Mouse (Mus musculus) heart, adult 18-20 months (tissue): ENCODE measurements at regions not wholly inside any gene's neighbourhood (a gene's known extent, or its start where the extent isn't known, plus 50 kb on each side); places are given as distances from the start of the nearest gene placed in this dataset.
A peak's percentile ranks its signal among the peaks of the same experiment; 100 is the strongest.

ENCODE experiments used
- DNase-seq, 2 experiments: peaks; one replicate each; pipeline ENCODE4 v3.0.0; 2021 to 2022; ENCODE audit warnings: mixed read lengths in 1 of 2

DNA sequence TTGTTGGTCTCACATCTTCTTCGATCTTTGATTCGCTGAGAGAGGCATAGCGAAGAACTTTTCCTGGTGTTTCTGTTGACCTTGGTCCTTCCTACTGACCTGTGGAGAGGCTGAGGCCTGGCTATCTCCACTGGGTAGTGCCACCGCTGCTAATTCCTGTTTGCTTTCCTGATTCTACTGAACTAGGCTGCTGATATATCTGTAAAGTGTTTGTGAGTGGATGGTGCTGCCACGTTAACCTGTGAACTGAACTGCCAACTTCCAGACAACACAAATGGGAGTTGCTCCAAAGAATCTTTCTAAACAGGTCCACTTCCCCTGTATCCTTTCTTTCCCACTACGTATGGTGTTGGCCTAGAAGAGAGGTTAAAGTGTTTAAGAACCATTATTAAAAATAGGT lies 78.0 kb upstream of the Akt3 start:
- no peak for DNase-seq

DNA sequence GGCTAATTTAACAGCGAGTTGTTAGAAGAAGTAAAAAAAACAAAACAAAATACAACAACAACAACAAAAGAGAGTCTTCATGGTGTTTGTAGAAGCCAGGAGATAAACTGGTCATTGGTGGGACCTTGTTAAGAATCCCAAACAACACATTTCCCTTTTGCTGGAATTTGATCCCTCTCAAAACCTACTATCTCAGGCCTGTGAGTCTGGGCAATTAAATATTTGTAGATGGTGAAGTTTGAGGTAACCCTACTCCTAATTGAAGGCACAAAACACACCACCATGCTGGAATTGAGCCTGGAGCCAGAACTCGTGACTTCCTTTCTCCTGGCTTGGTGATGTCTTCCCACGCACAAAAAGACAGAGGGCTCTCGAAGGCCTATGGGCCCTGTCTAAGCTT lies 65.4 kb upstream of the Akt3 start:
- DNase-seq, result no peak

- DNase-seq, result peak in 1 of 2 experiments; percentile 10
Measured at GRCm38 (mm10) chr1:177322745-177323299, 64.8 kb upstream of the Akt3 start.

DNA sequence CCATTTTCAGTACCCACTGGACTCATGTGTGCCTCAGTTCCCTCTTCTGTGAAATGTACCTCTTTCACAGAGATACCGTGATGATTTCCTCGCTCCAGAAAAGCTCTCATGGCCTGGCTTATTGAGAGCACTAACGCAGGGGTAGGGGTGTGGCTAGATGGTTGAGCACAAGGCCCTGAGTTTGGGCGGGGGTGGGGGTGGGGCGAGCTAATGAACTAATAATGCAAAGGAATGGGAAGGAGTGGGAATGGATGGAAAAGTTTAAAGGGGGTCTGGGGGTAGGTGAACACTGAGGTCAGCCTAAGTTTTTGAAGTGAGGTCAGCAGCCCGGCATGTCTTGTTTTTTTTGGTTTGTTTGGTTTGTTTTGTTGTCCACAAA lies 64.3 kb upstream of the Akt3 start:
- DNase-seq, result no peak

GRCm38 (mm10) chr1:177321655-177322306 lies 63.8 kb upstream of the Akt3 start:
- DNase-seq, result no peak

DNA sequence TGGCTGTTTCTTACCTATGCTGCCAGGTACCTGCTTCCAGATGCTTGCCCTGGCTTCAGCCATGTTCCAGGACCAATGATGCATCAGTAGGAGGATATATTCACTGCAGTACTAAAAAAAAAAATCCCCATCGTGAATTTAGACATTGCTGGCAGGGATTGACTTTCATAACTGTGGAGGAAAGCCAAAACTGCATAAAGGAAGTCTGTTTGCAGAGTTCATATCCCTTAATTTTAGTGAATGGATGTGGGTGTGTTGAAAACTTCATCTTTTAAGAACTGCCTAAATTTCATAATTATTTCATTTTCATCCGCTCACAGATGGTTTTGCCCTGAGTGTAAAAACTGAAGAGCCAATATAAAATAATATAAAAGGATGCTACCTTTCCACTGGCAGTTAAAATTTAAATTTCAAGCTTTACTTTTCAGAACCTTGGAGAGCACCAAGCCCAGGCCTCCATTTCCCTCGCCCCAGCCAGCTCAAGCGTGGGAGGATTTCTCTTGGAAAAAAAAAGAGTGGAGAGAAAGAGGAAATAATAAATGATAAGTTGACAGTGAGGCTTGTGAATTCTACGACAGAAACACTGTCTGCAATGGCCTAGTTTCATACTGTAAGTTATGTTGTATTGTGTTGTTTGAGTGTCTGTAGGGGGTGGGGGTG lies 50.3 kb upstream of the Akt3 start:
- DNase-seq, result no peak
